Mouse (Mus musculus) midbrain, postnatal 0 days (tissue): ENCODE measurements at regions not wholly inside any gene's neighbourhood (a gene's known extent, or its start where the extent isn't known, plus 50 kb on each side); places are given as distances from the start of the nearest gene placed in this dataset.

Source experiments
- ATAC-seq: fragments of 200-750 bp; cut with Nextera tagmentation; 2 replicates; pipeline ENCODE4 v1.8.0; 2017; ENCODE audit warnings: moderate number of reproducible peaks, mild to moderate bottlenecking, moderate TSS enrichment, moderate library complexity; ENCODE audit not compliant: low FRiP score
- DNase-seq: peaks from one replicate; pipeline ENCODE4 v3.0.0-alpha.2; 2015; ENCODE audit warnings: low spot score
- H3K27ac ChIP-seq: fragments of 300-500 bp; sonication (generic); 2 replicates; pipeline ENCODE4 v1.5.1; 2014; ENCODE audit warnings: low read depth, mild to moderate bottlenecking, low read length, mixed read lengths
- H3K27me3 ChIP-seq: fragments of 300-500 bp; sonication (generic); 2 replicates; pipeline ENCODE4 v1.6.1; 2014; ENCODE audit warnings: low read length, control low read depth, mixed read lengths; ENCODE audit not compliant: insufficient read depth
- H3K36me3 ChIP-seq: fragments of 300-500 bp; sonication (generic); 2 replicates; pipeline ENCODE4 v1.6.1; 2014; ENCODE audit warnings: low read length, control low read depth, mixed read lengths; ENCODE audit not compliant: insufficient read depth
- H3K4me1 ChIP-seq: fragments of 300-500 bp; sonication (generic); 2 replicates; pipeline ENCODE4 v1.6.1; 2014; ENCODE audit warnings: mild to moderate bottlenecking, control low read depth, antibody characterized with exemption, low read length, mixed read lengths; ENCODE audit not compliant: insufficient read depth
- H3K4me2 ChIP-seq: fragments of 300-500 bp; sonication (generic); 2 replicates; pipeline ENCODE4 v1.6.1; 2014; ENCODE audit warnings: low read depth, mild to moderate bottlenecking, low read length, mixed read lengths; ENCODE audit not compliant: poor library complexity, severe bottlenecking
- H3K4me3 ChIP-seq: fragments of 300-500 bp; sonication (generic); 2 replicates; pipeline ENCODE4 v1.5.1; 2014; ENCODE audit warnings: low read depth, mild to moderate bottlenecking, low read length, moderate library complexity
- H3K9ac ChIP-seq: fragments of 300-500 bp; sonication (generic); replicated peaks from 2 replicates; pipeline ENCODE4 v1.6.1; 2014; ENCODE audit warnings: mild to moderate bottlenecking, low read length, moderate library complexity, mixed read lengths; ENCODE audit not compliant: poor library complexity, severe bottlenecking
- H3K9me3 ChIP-seq: fragments of 300-500 bp; sonication (generic); 2 replicates; pipeline ENCODE4 v1.6.1; 2016; ENCODE audit warnings: low read length, control low read depth
- CTCF ChIP-seq: IDR thresholded peaks from 2 replicates; pipeline ENCODE4 v1.5.1; 2016; ENCODE audit warnings: antibody characterized with exemption, mild to moderate bottlenecking
- WGBS: fragments of 180-500 bp; shearing (Covaris S2); extraction: QIAGEN DNeasy Blood & Tissue Kit; methylation state at CpG from one replicate; pipeline ENCODE4 v1.1.7; 2014; 5-methylcytosine and 5-hydroxymethylcytosine counted together

DNA sequence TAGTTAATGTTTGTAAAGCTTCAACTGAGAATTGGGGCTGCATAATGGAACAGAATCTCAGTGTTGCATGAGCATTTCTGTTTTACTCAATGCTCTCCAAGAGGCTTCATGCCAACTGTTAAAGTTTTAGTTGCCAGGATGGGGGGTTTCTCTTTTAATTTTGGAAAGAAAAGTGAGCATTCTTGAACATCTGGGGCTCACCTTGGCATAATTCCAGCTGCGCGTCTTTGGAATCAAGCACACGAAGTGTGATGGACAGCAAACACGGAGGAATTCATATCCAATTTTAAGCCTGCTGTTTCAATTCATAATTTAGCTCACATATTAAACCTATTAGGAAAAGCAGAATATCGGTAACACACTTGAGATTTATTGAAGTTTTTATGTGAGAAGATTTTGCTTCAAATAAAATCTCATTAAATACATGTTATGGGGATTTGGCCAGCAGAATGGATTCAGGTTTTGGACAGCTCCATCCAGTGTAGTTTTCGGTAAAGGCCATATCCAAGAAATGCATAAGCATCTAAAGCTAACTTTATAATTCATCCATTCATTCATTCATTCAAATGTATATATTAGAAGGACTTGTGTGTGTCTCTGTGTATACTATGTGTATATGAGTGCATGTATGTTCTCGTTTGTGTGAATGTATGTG lies 1200.6 kb upstream of the Adgrl4 start:
- no peak for TF ChIP-seq CTCF
- Histone ChIP-seq H3K4me1 (no peaks in the 10 kb centered on the region), H3K4me2 (no peak overlapping the region), H3K9ac (no peak overlapping the region), H3K27me3 (no peaks in the 10 kb centered on the region), H3K4me3 (no peak overlapping the region), H3K9me3 (no peaks in the 10 kb centered on the region), H3K27ac (no peak overlapping the region), H3K36me3 (no peaks in the 10 kb centered on the region)
- DNase-seq: peak; percentile 2
- 74% methylated on average over 7 of the region's 7 CpGs for WGBS
- ATAC-seq: no peak

DNA sequence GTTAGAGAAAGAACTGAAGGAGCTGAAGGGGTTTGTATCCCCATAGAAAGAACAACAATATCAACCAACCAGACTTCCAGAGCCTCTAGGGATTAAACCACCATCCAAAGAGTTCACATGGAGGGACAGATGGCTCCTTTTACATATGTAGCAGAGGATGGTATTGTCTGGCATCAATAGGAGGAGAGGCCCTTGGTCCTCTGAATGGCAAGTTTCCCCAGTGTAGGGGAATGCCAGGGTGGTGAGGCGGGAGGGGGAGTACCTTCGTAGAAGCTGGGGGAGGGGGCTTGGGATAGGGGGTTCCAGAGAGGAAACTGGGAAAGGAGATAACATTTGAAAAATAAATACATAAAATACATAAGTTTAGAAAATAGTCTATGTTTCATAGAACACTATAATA lies 1162.6 kb upstream of the Adgrl4 start:
- ATAC-seq (no peak), DNase-seq (no peak)
- Histone ChIP-seq H3K9me3 (no peaks in the 10 kb centered on the region), H3K4me2 (no peak overlapping the region), H3K27ac (no peak overlapping the region), H3K4me1 (no peaks in the 10 kb centered on the region), H3K27me3 (no peaks in the 10 kb centered on the region), H3K9ac (no peak overlapping the region), H3K36me3 (no peaks in the 10 kb centered on the region), H3K4me3 (no peak overlapping the region)
- 89% methylated on average over 2 of the region's 2 CpGs for WGBS
- TF ChIP-seq CTCF: no peak

DNA sequence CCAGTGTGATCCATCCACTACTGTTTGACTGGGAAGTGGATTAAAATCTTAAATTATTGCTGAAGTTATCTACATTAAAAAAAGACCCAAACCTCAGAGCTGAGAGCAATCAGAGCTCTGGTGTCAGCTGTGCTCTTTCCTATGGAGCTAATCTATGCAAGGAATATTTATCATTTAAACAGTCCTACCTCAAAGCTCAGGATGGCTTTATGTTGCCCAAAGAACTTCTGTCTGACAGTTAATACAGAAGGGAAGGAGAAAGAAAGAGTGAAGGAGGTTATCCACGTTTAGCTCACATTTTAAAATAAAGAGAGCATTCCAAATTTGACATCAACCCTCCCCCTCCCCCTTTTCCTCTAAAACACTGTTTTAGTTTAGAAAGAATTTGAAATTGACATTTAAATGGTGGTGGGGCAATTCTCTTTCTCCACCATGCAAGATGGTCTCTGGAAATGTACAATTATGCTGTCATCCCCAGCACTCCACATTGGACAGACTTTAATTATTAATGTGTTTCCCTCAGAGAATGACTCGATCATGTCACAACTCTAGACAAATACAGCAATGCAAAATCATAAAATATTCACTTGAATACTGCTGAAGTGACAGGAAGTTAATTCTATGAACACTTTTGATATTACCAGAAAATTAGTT lies 1141.5 kb upstream of the Adgrl4 start:
- no peaks in the 10 kb centered on the region for H3K27me3 ChIP-seq
- no peak overlapping the region for H3K4me3 ChIP-seq
- H3K27ac ChIP-seq: no peak overlapping the region
- H3K36me3 ChIP-seq: no peaks in the 10 kb centered on the region
- no peak for TF ChIP-seq CTCF
- no peak for ATAC-seq
- no peaks in the 10 kb centered on the region for H3K4me1 ChIP-seq
- WGBS: 48% methylated on average over 2 of the region's 2 CpGs
- no peak for DNase-seq
- no peaks in the 10 kb centered on the region for H3K9me3 ChIP-seq
- no peak overlapping the region for H3K9ac ChIP-seq
- no peak overlapping the region for H3K4me2 ChIP-seq

- Histone ChIP-seq H3K36me3 (no peaks in the 10 kb centered on the region), H3K4me2 (no peak overlapping the region), H3K4me3 (no peak overlapping the region), H3K4me1 (no peaks in the 10 kb centered on the region), H3K27me3 (no peaks in the 10 kb centered on the region), H3K9me3 (no peaks in the 10 kb centered on the region), H3K27ac (no peak overlapping the region), H3K9ac (no peak overlapping the region)
- ATAC-seq (no peak), DNase-seq (no peak)
- 88% methylated on average over 6 of the region's 6 CpGs for WGBS
- no peak for TF ChIP-seq CTCF
Observed at GRCm38 (mm10) chr3:150328811-150329210, 1108.9 kb upstream of the Adgrl4 start.

DNA sequence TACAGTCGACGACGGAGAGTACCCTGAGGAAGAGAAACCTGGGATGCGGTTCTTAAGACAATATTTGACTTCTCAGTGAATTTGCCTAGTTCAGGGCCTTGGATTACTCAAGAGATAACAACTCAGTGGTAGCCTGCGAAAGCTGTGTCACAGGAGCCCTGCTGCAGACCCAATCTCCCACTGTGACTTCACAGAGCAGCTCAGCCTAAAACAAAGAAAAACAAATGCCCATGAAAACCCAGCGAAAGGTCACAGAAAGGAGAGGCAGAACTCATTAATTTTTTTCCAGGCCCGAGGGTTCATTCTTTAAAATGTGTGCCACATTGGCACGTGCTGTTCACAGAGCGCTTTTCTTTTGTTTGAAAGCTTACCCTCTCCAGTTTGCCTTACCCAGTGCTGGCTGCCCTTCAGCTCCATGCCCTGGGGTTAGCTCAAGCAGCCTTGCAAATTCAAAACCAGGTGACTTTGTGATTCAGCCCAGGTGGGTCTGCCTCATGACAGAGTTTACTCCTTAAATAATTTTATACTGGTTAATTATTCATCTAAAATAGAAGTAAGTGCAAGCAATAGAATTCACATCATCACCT lies 1085.5 kb upstream of the Adgrl4 start:
- H3K36me3 ChIP-seq: no peaks in the 10 kb centered on the region
- ATAC-seq (no peak), DNase-seq (peak; percentile 9)
- WGBS: 36% methylated on average over 9 of the region's 9 CpGs
- no peak overlapping the region for H3K27ac ChIP-seq
- no peaks in the 10 kb centered on the region for H3K4me1 ChIP-seq
- H3K4me3 ChIP-seq: no peak overlapping the region
- no peak overlapping the region for H3K9ac ChIP-seq
- TF ChIP-seq CTCF: no peak
- no peak overlapping the region for H3K4me2 ChIP-seq
- no peaks in the 10 kb centered on the region for H3K27me3 ChIP-seq
- no peaks in the 10 kb centered on the region for H3K9me3 ChIP-seq

GRCm38 (mm10) chr3:150365766-150366165 lies 1071.9 kb upstream of the Adgrl4 start:
- WGBS: 92% methylated on average over 3 of the region's 3 CpGs

More at GRCm38 (mm10) chr3:150365766-150366165, 1071.9 kb upstream of the Adgrl4 start:
- Histone ChIP-seq H3K9ac (no peak overlapping the region), H3K9me3 (no peaks in the 10 kb centered on the region), H3K4me2 (no peak overlapping the region), H3K4me3 (no peak overlapping the region), H3K27ac (no peak overlapping the region), H3K27me3 (no peaks in the 10 kb centered on the region), H3K4me1 (no peaks in the 10 kb centered on the region), H3K36me3 (no peaks in the 10 kb centered on the region)
- no peak for TF ChIP-seq CTCF
- no peak for DNase-seq
- ATAC-seq: no peak
